In genomic region chr15:86070368-86070767, GRCm38 (mm10) we compare ENCODE assay signal across 12 mouse cellular contexts. TPM values are rescaled to one million over a fixed set of nuclear protein-coding genes. Genes with fewer than 3 reads are reported as not detected.
A peak's percentile ranks its signal among the peaks of the same experiment; 100 is the strongest.
DNase-seq lines count a peak whose midpoint lies in the region; ATAC-seq lines count a peak whose summit lies in the region.
"Had no signal": no experiment of that assay in that cellular context is flagged by ENCODE, and none has a peak within 500 bp of the region (broad histone marks: within the 10 kb centered on the region; RNA-seq: fewer than 3 reads in every experiment).

No protein-coding gene starts in this region.

- peak overlapping the region; percentile 18 for H3K4me2 ChIP-seq in liver, embryonic 15.5 days
- H3K4me2 ChIP-seq: kidney, embryonic 15.5 days had no signal

- peaks cover 65% of the 10 kb centered on the region for H3K4me1 ChIP-seq in heart, embryonic 10.5 days
- peaks cover 59% of the 10 kb centered on the region for H3K4me1 ChIP-seq in liver, embryonic 15.5 days (replicated peaks)

- no peak overlapping the region for H3K9ac ChIP-seq in liver, embryonic 15.5 days
- H3K9ac ChIP-seq: kidney, embryonic 15.5 days had no signal

- intact Hi-C loops in heart, postnatal 36 days (cut with DNase I): no loop called here

- H3K9me3 ChIP-seq in heart, embryonic 10.5 days: no peaks in the 10 kb centered on the region
- no peaks in the 10 kb centered on the region for H3K9me3 ChIP-seq in liver, embryonic 15.5 days (replicated peaks)
- H3K9me3 ChIP-seq: kidney, embryonic 15.5 days had no signal

- peaks cover 6% of the 10 kb centered on the region; the same call in 1 of the 2 replicates for H3K36me3 ChIP-seq in heart, embryonic 10.5 days
- 0 out of 2 replicates have a peak, but pooled peaks cover 5% of the 10 kb centered on the region for H3K36me3 ChIP-seq in liver, embryonic 15.5 days (replicated peaks)
- H3K36me3 ChIP-seq: kidney, embryonic 15.5 days had no signal

- H3K27ac ChIP-seq in heart, embryonic 10.5 days: peak overlapping the region; percentile 47; the same call in 1 of the 2 replicates
- H3K27ac ChIP-seq in liver, embryonic 15.5 days (replicated peaks): no peak overlapping the region
- H3K27ac ChIP-seq: kidney, embryonic 15.5 days had no signal

- no peaks in the 10 kb centered on the region for H3K27me3 ChIP-seq in heart, embryonic 10.5 days (ENCODE audit: insufficient read depth, poor library complexity, severe bottlenecking)
- H3K27me3 ChIP-seq in liver, embryonic 15.5 days: no peaks in the 10 kb centered on the region
- H3K27me3 ChIP-seq: kidney, embryonic 15.5 days had no signal

- 62% methylated on average over 11 of the region's 11 CpGs for WGBS in heart, embryonic 10.5 days
- WGBS in liver, embryonic 15.5 days (ENCODE audit: insufficient replicate concordance): 26% methylated on average over 11 of the region's 11 CpGs

- DNase-seq in heart, embryonic 10.5 days (ENCODE audit: low spot score): no peak
- DNase-seq in heart, postnatal 36 days: no peak
- peak; percentile 45 for DNase-seq in thymus, postnatal 4 days
- DNase-seq in thymus, postnatal 14 days: no peak
- DNase-seq in urinary bladder, adult 2 months (ENCODE audit: low spot score): no peak
- DNase-seq in urinary bladder, postnatal 36 days (ENCODE audit: low spot score in 2 of 2): no peak
- no peak for DNase-seq in frontal cortex, postnatal 10 days (ENCODE audit: low spot score in 2 of 2)
- DNase-seq: heart, adult 18-20 months; thymus, adult 18-20 months had no signal

- H3K4me3 ChIP-seq in heart, embryonic 10.5 days: no peak overlapping the region
- no peak overlapping the region for H3K4me3 ChIP-seq in liver, embryonic 15.5 days (replicated peaks)
- H3K4me3 ChIP-seq: kidney, embryonic 15.5 days had no signal

- ATAC-seq in liver, embryonic 15.5 days (ENCODE audit: insufficient read depth): no peak
- ATAC-seq: lung, postnatal 0 days had no signal

RNA-seq across cellular contexts. Expression of gene Gramd4, which starts 12.9 kb away (rescaled TPM):
- 9.6 and 11.6 TPM in 2 replicates for polyA plus RNA-seq in heart, embryonic 10.5 days (2016; fragmentation: Nextera tagmentation; extraction: Ambion mirVana)
- 10 to 100 TPM; 29.6 to 35.3 TPM for total RNA-seq in heart, postnatal 36 days (2021)
- 6.3 and 7.8 TPM in 2 replicates for polyA plus RNA-seq in liver, embryonic 15.5 days (2015; fragmentation: Nextera tagmentation; extraction: Ambion mirVana)
- polyA plus RNA-seq in urinary bladder, adult 2 months (2012; rRNA removed): 13.2 and 17.5 TPM in 2 replicates

RNA-seq across cellular contexts. Expression of gene Celsr1, which starts 36.8 kb away (rescaled TPM):
- 1.3 and 2.3 TPM in 2 replicates for polyA plus RNA-seq in heart, embryonic 10.5 days (2016; fragmentation: Nextera tagmentation; extraction: Ambion mirVana)
- total RNA-seq in heart, postnatal 36 days (2021): 1 to 10 TPM; 6.4 to 7.2 TPM
- polyA plus RNA-seq in liver, embryonic 15.5 days (2015; fragmentation: Nextera tagmentation; extraction: Ambion mirVana): 0.01 and 0.08 TPM in 2 replicates
- 0.80 and 1.0 TPM in 2 replicates for polyA plus RNA-seq in urinary bladder, adult 2 months (2012; rRNA removed)
